ENCODE assay signal across 17 mouse cellular contexts in the genomic region with DNA sequence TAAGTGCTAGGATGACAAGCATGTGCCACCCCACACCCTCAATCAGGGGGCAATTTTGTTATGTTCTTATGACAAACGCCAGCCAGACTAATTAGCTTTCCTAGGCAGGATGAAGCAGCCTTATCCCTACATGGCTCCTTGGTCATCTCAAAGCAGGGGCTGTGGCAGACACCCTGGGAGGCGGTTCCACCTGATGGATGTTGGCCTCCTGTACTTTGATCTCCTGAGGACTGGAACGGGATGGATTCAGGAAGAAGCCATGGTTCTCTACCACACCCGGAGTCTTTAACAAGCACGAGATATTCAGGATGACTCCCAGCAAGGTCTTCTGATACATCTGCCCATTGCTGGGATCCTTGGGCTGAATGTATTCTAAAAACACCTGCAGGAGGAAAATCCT. TPM values are rescaled to one million over a fixed set of nuclear protein-coding genes. Genes with fewer than 3 reads are reported as not detected.
"Had no signal": no experiment of that assay in that cellular context is flagged by ENCODE, and none has a peak within 500 bp of the region (broad histone marks: within the 10 kb centered on the region; RNA-seq: fewer than 3 reads in every experiment).

No protein-coding gene starts in this region.

- H3K4me3 ChIP-seq: megakaryocyte, embryonic 14.5 days; midbrain, embryonic 13.5 days; midbrain, embryonic 15.5 days; neural tube, embryonic 12.5 days; stomach, embryonic 15.5 days had no signal

- ATAC-seq: midbrain, embryonic 13.5 days; midbrain, embryonic 15.5 days had no signal

- H3K9me3 ChIP-seq: megakaryocyte, embryonic 14.5 days; midbrain, embryonic 13.5 days; midbrain, embryonic 15.5 days; neural tube, embryonic 12.5 days; stomach, embryonic 15.5 days had no signal

- H3K27ac ChIP-seq: midbrain, embryonic 13.5 days; midbrain, embryonic 15.5 days; neural tube, embryonic 12.5 days; stomach, embryonic 15.5 days; stomach, postnatal 0 days had no signal

- H3K9ac ChIP-seq: lung, embryonic 14.5 days; midbrain, embryonic 13.5 days; midbrain, embryonic 15.5 days; neural tube, embryonic 12.5 days; stomach, embryonic 15.5 days had no signal

- DNase-seq: lung, adult 18-20 months; lung, embryonic 14.5 days; lung, postnatal 10 days; lung, postnatal 4 days; right cerebral cortex, postnatal 14 days; thymus, postnatal 14 days; thymus, postnatal 36 days had no signal

- H3K27me3 ChIP-seq: megakaryocyte, embryonic 14.5 days; midbrain, embryonic 13.5 days; midbrain, embryonic 15.5 days; neural tube, embryonic 12.5 days; stomach, embryonic 15.5 days had no signal

- H3K4me1 ChIP-seq: megakaryocyte, embryonic 14.5 days; midbrain, embryonic 13.5 days; midbrain, embryonic 15.5 days; neural tube, embryonic 12.5 days; stomach, embryonic 15.5 days had no signal

- H3K4me2 ChIP-seq: lung, embryonic 14.5 days; midbrain, embryonic 11.5 days; midbrain, embryonic 13.5 days; midbrain, embryonic 15.5 days; neural tube, embryonic 12.5 days; stomach, embryonic 15.5 days had no signal

RNA-seq across cellular contexts. Expression of gene Cd3g, which starts 32.4 kb away (rescaled TPM):
- total RNA-seq: midbrain, postnatal 0 days had no signal
- polyA plus RNA-seq: midbrain, embryonic 11.5 days; midbrain, embryonic 13.5 days; midbrain, embryonic 15.5 days; midbrain, postnatal 0 days; neural tube, embryonic 14.5 days; testis, adult 2 months had no signal

RNA-seq across cellular contexts. Expression of gene Cd3d, which starts 33.8 kb away (rescaled TPM):
- total RNA-seq: midbrain, postnatal 0 days had no signal
- polyA plus RNA-seq: lung, embryonic 14.5 days; midbrain, embryonic 11.5 days; midbrain, embryonic 13.5 days; midbrain, embryonic 15.5 days; midbrain, postnatal 0 days; neural tube, embryonic 12.5 days; neural tube, embryonic 14.5 days had no signal
